Mouse (Mus musculus) brain, adult 2 months (tissue): ENCODE results near the gene Il1a.

Source experiments
- DNase-seq: peaks from one replicate; pipeline ENCODE4 v3.0.0; 2011; ENCODE audit warnings: low read depth, low spot score

Gene Il1a

DNA sequence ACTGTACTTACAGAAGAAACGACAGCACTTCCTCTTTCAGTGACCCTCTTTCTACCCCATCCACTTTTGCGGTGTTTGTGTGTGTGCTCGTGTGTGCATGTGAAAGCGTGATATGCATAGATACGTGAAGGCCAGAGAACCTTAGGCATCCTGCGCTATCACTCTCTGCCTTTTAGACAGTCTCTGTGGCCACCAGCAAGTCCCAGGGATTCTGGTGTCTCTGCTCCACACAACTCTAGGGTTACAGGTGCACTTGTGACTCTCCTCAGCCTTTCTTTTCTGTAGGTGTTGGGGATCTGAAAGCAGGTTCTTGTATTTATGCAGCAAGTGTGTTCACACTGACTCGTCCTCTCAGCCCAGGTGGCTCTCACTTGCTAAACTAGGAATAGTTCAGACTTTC, 44.5 kb downstream of the Il1a start:
- DNase-seq, result no peak

DNA sequence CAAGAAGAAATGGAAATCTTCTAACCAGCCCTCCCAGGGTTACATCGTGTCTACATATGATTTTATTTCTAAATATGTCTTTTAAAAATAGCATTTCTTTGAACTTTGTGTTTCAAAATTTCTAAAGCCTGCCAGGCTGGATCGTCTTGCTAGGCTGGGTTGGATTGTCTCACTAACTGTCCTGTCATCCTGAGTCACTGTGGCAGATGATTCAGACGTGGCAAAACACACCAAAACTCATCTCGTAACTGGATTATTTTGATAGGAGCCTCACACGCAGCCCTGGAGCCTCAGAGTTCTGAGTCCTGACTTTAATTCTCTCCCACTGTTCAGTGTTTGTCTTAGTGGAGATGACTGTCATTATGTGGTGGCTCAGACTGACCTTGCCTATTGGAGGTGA, 46.7 kb downstream of the Il1a start:
- DNase-seq, result peak; percentile 55

GRCm38 (mm10) chr2:129261151-129261794, 48.5 kb downstream of the Il1a start:
- DNase-seq, result no peak

DNA sequence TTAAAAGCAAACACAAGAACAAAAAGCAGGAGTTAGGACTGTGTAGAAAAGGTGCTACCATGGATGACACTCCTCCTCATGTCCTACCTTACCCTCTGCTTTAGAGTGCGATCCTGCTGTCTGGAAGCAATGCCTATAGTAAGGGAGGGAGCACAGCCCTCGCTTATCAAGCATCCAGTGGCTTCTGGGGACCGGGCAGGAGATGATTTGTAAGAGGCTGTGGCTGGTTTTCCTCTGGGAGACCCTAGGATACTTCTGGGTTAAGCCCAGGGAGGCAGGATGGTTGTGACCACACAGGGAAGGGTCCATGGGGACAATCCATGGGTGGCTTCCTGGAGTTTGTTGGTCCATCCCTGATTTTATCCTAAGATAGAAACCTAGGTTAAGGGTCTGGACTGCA, 49.1 kb downstream of the Il1a start:
- no peak for DNase-seq

DNA sequence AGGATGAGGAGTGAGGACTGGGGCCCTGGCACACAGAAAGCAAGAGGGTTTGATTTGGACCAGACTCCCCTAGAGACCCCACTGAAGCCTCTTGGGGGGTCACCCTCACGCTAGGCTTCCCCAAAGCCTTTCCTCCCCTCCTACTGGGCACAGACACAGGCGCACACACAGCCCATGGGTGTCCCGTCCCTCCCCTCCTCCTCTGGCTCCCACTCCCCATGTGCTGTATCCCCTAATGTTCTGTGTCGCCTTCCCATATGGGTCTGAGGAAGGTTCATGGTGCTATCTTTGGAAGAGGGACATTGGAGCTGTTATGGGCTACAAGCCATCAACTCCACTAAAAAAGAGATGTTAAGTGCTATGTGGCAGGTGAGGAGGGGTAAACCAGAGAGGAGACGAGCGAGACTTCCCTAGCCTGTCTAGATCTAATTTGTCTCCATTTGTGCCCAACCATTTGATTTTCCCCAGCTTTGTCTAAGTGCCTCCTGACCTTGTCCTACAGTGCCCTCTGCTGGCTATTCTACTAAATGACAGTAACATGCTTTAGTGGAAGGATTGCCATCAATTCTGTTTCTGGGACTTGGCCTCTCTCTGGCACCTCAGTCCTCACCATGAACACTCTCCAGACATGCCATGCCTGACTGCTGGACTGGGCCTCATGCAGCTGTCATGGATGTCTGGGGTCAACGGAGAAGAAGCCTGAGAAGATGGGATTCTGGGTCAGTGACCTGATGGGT, 51.1 kb downstream of the Il1a start:
- DNase-seq, result peak; percentile 89

DNA sequence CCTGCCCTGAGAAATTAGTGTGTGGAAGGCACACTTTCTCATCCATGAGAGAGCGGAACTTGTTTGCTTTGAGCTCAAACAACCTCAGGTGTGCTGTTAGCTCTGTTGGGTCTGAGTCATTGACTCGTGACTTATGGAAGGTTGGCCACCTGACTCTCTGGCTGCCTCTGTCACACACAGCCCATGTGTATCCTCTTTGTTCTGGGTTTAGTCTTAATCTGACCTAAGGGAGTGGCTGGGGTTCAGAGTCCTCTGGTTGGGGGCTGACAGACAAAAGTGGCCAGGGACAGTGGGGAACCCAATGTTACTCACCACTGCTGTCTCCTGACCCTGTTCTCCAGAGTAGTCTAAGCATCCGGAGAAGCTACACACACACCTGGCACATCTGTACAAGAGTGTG, 51.7 kb downstream of the Il1a start:
- no peak for DNase-seq

- no peak for DNase-seq
These were observed 53.8 kb downstream of the Il1a start for GRCm38 (mm10) chr2:129256006-129256405.

DNA sequence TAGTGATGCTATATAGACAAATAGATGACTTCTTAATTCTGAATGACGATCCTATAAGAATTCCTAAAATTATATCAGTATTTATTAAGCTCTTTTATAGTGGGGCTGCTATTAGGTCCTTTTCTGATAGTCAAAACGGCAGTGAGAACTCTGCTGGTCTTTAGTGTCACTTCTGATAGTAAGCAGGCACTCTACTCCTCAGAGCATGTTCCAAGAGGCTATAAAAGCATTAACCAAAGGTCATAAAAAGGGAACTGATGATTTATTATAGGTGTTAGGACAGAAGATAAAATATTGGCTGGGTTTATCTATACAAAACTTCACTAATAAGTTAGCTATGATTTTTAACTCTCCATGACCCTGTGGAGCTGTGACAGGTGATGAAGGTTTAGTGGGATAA, 55.7 kb downstream of the Il1a start:
- DNase-seq, result no peak

DNA sequence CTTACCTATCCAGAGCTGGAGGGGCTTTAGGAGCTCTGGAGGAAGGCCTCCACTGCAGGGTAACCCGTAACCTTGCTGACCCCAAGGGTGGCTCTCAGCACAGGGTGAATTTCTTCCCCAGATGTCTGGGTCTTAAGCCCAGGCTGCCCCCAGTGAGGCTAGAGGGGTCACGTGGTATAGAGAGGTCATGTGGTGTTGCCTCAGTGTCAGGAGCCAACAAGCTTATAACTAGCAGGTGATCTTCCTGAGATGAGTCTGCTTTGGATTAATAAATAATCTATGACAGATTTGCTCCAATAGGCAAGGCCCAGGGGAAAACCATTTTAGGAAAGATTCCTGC, 56.2 kb downstream of the Il1a start:
- no peak for DNase-seq

- no peak for DNase-seq
These were observed 56.7 kb downstream of the Il1a start for GRCm38 (mm10) chr2:129252836-129253630.
